Mouse (Mus musculus): ENCODE data around the gene Det1.
A peak's percentile ranks its signal among the peaks of the same experiment; 100 is the strongest.

Gene Det1

DNA sequence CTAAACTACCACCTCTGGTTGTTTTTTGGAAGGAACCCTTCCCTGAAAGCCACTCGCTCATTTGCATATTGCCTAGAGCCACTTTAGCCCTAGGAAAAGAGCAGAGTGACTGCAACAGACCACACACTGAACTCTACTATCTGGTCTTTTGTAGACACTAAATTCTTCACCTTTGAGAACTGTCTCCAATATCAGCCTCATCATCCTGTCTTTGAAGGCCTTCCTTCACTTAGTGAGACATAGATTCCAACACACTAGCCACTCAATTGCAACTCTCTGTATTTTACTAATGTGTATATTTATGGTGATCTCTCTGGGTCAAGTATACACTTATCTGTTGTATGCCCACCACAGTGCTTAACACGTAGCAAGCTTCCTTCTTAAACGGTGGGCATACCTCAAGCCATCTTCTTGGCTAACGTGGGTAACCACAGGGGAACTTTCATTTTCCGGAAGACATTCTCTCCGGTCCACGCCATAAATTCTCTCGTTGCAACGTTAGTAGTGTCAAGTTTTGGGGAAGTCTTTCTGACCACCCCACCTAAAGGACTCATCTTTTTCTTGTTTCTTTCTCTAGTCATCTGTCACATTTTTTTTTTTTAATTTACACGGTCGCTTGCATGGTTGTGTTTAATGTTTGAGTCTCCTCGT is 872 bp downstream of the Det1 start:
- no peak for DNase-seq

DNA sequence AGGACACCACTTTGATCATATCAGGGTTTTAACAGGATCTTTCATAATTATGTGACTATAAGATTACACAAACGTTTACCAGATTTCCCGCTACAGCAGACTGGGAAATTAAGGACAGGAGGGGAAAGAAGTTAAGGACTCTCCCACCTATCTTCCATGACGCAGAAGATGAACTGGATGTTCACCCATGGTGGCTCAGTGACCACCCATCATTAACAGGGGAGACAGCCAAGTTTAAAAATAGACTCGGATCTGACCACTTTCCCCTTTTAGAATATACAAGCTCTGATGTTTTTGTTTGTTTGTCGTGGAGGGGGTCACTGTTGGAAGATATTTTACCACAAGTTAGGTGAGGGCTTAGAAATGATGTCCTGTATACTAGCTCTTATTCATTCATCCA is 5.5 kb downstream of the Det1 start:
- DNase-seq = no peak

DNA sequence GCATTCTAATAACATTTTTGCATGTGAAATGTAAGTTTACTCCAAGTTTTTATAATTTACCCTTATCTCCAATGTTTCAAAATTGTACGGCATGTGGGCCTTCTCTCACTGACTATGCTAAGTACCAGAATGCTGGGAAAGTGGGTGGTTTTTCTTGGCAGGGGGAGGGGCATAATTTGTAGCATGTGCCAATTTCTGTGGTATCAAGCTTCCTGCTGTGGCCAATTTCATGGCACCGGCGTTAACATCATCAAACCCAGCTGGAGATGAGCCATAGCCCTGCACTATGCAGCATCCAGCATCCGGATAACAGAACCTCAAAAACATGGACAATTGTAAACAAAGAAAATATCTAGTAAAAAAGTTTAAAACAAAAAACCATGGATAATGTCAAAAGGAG is 9.8 kb downstream of the Det1 start:
- no peak for DNase-seq

DNA sequence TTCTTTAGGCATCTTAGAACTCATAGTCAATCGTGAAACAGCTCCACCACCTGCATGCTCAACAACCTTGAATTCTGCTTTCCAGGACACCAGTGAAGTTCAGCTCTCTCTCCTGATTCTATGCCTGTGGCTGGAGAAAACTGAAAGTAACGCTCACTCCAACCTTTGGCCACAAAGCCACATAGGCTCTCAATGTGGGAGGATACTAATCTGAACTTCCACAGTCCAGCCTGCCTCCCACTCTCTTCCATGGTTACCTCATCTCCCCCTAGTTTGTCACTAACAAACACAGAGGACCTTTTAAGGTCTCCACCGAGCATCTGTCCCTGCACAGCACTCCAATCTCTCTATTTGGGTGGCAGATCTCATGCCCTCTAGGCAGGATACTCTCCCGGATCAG is 11.4 kb downstream of the Det1 start:
- no peak for DNase-seq

DNA sequence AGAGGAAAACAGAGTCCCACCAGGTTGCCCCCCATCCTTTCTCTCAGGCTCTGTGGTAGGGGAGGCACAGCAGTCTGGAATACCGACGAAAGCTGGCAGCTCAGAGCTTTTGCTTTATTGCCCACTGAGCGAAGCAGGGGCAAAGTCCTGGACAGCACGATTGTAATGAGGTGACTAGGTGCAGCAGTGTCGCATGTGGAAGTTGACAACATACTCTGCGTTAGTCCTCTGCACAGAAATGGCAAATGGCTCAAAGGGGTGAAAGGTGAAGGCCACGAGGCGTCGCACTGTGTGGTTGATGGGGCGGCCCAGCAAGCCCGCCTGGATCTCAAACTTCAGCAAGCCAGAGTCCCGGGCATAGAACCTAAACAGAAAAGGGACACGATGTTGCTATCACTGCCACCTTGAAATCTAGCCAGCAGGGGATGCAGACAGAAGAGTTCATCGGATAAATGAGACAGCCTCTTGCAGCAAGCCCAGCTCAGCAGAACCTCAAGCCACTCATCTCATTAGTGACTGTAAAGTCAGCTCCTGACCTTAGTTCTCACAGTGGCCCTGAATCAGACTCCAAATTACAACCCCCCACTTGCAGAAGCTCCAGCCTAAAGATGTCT is 19.2 kb downstream of the Det1 start:
- DNase-seq = no peak

DNA sequence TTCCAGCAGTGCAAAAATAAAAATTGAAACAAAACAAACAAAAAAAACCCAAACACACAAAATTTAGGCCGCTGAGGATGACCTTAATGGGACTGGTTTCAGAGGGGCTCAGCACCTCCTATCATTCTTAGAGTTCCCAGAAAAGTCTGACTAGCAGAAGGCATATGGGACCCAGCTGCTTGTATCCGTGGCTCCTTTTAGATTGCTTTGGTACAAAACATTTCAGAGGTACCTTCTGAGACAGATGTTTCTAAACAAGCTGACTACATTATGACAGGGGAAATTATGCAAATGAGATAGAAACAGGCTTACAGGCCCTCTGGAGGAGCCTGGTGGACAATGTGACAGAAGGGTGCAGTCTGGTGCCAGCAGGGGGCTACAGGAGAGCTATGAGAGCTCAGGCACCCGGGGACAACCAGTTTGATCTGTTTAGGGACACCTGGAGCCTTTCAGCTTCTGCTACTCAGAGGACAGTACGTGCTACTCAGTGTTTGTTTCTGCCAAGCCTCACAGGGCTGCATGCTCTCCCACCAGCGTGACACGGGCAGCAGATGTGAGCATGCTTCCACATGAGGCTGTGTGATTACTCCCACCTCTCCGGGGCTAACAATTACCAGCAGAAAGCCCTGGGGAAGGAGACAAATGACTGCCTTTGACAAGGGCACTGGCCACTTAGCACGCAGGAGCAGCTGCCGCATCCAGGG is 20.2 kb downstream of the Det1 start:
- no peak for DNase-seq

DNA sequence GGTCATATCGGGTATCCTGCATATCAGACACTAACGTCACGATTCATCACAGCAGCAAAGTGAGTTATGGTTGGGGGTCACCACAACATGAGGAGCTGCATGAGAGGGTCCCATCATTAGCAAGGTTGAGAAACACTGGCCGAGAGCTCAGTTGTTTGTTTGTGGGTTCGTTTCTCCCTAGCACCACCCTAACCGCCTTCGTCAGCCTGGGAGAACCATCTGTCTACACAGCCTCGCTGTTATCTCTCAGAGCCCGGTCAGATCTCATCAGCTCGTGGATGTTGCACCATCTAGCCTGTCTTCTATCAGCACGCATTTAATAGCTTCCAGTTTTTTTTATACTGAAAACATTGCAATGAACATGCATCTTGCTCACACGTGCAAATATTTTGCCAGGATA is 28.7 kb downstream of the Det1 start:
- DNase-seq = no peak

DNA sequence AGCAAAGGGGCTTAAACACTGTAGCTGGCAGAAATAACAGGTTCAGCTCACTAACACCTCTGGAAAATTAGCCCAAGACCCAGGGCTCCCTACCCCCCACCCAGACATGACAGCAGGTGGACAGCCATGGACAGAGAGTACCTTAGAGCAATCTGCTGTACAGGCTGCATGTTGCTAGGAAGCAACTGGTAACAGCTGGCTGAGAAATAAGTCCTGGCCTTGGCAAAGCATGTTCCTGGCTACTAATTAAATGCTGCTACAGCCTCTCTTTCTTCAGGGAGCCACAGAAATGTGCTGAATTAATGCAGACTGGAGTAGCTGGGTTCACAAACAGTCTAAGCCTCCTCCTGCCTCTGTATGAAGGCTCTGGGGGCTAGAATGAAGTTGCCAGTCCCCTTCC is 32.3 kb downstream of the Det1 start:
- no peak for DNase-seq

DNA sequence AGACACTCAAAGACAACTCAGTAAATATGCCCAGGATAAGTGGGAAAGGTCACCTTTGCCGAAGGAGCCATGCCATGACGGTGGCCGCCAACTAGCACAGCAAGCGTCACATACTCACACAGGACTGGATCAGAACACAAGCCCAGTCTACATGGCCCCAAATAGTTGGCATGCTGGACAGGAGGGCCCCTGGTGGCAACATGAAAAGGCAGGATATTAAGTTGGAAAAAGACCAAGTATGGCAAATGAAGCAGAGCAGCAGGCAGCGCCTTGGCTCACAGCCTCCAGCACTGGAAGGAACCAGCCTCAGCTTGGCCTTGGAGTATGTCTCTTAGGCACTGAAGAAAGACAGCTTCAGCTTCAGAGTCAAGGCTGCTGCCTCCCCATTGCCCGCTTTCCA is 33.3 kb downstream of the Det1 start:
- DNase-seq = peak; percentile 44 to 46

DNA sequence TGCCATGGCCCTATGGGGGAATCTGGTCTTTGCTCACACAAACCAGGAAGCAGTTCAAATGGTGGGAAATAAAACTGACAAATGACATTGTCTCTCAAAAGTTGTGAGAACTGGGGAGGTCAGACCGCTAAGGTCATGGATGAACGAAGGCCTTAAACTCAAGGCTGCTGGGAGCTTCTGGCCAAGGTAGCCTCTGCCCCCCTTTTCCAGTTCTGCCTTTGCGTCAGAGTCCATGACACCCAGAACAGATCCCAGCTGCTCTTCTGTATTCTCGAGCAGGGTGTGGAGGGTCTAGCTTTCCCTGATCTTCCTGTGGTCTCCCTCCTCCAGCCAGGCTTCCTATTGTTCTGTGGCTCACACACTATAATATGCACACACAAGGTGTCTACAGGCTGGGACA is 39.9 kb downstream of the Det1 start:
- no peak for DNase-seq

DNA sequence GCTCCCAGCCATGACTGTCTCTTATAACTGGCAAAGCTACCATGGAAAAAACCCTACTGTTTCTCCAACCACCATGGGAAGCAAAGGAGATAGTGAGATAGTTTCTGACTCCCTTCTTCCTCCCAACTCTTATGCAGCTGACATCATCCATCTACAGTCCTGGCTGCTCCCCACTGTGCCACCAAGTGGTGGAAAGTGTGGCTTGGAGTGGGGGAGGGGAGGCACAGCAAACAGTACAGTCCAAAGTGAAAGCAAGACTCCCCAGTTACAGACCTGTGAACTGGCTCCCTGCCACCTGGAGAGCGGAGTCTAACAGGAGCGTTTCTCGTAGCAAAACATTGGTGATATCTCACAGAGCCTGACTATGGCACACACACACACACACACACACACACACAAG is 43.2 kb downstream of the Det1 start:
- no peak for DNase-seq

DNA sequence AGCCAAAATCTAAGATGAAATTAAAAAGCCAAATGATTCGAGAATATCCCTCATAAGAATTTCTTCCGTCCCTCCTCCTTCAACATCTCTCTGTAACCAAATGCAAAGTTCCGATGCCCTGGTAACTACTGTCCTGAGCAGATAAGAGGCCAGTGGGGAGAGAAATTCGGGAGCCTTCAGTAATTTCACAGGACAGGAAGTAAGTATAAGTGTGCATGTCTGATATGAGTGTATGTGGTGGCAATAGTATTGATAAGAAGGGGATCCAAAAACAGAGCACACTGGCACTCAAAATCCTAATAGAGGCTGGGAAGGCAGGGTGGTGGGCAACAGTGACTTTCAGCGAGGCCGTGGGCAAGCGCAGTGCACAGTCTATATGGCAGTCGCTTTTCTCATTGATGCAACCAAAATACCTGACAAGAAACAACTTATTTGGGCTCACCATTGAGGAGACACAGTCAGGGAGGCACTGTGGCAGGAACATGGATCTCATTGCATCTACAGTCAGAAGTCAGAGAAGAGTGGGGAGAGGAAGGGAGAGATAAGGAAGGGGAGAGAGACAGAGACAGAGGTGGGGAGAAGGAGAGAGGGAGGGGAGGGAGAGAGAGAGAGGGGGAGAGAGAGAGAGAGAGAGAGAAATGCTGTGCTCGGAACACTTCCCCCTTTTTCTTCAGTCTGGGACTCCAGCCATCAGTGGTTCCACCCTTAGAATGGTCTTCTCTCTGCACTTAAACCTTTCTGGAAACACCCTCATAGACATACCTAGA is 47.1 kb downstream of the Det1 start:
- no peak for DNase-seq

DNA sequence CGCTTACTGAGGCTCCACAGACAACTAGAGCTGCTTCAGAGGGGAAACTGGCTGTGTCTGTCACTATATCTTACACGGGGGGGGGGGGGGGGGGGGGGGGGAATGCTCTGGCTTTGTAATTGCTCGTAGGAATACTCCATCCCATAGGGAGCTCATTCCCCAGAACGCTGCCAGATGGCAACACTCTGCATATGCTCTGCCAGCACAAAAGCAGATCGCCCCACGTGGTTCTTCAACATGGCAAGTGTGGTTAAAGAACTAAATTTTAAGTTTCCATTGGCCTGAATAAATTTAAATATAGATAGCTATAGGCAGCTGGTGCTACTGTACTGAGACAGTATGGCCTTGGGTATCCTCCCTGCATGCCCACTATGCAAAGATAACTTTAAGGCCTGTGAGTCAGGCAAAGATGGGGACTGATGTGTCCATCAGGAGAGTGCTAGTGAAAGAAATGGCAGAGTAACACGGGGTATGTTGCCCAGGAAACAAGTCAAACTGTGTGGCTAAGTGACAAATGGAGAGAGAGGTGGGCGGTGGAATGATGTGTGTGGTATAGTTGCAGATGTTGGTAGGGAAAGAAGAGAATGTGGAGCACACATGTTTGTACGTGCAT is 49.1 kb downstream of the Det1 start:
- DNase-seq = peak in 1 of 2 experiments; percentile 29

DNA sequence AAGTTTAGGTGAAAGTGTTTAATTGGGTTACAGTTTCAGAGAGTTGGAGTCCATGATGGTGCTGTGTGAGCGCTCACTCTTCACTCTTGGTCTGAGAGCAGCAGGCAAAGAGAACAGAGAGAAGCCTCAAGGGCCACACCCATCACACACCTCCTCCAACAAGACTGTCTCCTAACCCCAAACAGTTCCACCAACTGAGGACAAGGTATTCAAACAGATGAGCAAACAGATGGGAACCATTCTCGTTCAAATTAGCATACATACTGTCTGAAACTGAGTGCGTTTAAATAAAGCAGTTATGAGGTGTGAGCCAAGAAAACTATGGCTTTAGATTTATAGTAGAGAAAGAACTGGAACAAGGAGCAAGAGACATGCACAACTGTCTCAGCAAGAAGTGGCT is 50.4 kb downstream of the Det1 start:
- DNase-seq = no peak

DNA sequence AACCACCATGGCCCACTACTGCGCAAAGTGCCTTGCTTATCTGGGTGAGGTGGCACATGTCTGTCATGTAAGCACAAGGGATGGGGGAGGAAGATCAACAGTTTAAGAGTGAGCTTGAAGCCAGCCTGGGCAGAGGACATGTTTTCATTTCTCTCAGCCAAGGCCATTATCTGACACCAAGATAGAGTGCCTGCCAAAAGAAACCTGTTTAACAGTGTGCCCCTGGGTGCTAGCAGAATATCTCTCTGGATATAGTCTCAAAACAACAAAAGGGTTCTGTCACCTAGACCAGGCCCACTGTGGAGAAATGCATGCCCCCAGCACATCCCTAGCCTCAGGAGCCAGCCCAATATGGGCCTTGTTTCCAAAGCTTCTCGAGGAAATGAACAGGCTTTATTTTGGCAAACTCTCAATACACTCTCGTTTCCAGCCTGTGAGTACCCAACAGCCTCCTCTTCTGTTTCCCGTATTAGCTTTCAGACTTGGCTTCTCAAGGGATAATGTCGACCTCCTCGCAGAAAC is 52.4 kb downstream of the Det1 start:
- no peak for DNase-seq

DNA sequence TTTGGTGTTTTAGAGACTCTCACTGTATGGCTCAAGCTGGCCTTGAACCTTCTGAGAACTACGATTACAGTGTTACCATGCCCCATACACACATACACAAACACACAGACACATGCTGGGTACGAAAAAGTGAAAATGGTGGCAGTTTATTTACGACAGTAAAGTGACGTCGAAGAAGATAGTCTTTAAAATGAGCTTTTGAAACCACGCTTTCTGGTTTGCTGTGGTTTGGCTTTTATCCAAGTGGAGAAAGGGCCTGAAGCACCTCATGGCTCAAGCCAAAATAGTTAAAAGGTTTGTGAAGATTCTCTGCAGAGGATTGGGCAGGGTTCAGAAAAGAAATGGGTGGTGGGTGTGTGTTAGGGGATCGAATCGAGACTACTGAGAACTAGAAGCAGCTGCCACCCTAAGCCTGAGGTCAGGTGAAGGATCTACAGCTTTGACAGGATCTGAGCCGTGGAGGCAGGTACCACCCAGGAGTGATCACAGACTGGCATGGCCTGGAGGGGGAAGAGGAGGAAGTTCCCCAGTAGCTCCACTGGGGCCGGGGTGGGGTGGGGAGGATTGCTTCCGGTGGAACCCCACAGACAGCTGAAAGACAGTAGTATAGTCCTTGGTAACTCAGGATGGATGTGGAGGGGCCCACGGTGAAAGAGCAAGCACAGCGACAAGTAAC is 53.0 kb downstream of the Det1 start:
- no peak for DNase-seq

DNA sequence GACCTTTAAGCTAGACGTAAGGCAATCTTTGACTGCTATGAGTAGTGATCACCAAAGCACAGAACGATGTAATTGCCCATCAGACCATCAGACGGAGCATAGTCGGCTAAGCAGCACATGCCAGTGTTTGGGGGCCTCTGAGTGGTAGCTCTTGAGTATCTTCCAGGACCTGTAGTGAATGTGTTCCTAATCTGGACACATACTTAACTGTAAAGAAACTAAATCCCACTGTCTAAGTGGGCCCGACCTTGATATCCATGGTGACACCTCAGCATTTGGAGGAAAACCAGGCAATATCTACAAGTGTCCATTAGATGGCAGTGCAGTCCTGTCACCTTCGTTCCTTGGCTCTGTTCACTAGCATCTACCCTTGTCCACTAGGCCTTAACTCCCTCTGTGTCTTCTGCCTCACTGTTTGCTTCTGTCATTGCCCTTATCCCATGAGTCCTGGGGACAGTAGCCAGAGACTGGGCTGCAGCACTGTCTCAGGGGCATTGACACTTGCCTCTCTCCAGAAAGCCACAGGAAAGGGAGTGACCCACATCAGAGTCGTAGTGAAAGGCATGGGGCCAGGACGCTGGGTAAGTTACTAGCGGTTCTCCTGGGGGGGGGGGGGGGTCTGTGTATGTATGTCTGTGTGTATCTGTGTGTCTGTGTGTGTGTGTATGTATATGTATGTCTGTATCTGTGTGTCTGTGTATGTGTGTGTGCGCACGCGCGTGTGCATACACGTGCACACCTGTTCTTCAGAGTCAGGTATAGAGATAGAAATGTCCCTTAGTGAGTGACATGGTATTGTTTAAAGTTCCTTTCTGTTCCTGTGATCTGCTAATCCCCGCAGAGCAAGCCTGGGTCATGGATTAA is 55.5 kb downstream of the Det1 start:
- DNase-seq = peak; percentile 43 to 67

DNA sequence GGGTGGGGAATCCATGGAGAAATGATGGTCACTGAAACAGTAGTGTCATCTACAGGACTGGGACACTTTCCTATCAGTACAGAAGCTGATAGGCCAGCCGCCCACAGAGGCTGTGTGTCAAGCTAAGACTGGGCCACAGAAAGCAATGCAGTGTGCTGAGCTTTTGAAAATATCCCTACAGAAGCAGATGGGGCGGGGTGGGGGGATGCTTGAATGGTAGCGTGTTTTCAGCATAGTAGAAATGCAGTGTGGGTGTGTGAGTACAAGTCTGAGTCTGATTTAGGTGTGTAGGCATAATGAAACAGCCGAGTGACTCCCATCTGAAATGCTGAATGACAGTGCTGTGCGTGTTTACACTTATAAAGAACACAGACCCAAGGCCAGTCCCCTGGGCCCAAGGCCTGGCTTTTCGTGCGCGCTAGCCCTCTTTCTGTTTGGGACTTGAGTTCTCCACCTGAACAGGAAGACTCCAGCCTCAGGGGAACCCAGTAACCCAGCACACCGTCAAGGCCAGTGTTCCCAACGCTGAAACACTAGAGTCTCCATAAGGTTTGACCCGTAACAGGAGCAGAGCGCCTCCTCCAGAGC is 59.2 kb downstream of the Det1 start:
- no peak for DNase-seq

DNA sequence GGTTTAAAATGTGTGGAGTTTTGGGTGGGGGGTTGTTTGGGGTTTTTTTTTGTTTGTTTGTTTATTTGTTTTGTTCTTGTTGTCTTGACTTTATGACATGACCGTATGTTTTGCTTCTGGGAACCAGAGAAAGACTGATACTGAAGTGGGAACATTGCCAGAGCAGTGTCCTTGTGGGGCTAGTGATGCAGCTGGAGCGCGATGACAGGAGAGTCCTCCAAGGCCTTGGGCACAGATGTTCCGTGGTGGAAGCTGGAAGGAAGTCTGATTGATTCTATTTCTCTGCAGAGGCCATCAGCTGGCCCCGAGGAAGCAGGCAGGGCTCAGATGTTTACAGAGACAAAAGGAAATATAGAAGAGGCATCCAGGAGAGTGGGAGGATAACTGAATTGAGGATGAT is 61.2 kb downstream of the Det1 start:
- no peak for DNase-seq

DNA sequence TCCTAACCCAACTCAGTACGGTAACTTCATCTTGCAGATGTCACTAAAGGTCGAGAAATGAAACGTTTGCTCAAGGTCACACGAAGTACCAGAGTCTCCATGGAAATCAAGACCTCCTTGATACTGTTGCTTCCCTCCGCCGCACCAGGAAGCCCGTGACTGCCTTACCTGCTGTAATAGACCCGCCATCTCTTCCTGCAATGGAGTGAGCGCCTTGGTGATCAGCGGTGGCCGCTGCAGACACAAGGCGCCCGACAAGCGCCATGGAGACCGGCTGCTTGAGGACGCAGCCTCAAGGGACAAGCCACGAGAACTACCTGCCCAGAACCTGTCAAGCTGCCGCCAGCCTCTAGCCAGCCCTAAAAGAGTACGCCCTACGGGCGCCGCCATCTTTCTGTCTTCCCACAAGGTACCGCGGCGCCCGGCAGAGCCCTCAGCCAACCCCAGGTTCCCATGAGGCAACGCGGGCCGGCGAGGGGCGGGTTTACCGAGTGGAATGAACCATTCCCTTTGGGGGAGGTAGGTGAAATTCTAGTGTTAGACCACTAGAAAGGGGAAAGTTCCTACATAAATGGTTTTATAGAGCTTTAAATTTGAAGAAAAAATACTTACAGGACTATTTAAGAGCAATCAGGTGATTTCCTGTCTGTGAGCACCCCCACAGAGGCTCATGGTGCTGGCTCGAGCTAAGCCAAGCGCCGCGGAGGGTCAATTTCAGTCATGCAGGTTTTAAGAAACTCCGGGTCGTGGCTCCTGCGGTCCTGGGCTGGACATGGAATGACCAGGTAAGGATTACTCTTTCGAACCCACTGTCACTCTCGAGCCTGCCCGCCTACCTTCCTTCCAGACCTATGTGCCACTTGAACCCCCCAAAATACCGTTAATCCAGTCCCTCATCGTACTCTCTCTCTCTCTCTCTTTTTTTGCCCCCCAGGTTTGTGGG is 64.2 kb downstream of the Det1 start, which contains the start of the genes Mrps11 and Mrpl46:
Gene Mrps11, plus strand, starts transcription at position 481 of the 943 bp plus-strand sequence.
Gene Mrpl46, minus strand, starts transcription at position 893 of the 943 bp plus-strand sequence.
- peak; percentile 86 to 87 for DNase-seq

Measured in cerebellum, postnatal 36 days (tissue).